Mouse (Mus musculus) bone marrow, adult 2 months (tissue): ENCODE data around the gene Upk3a.

ENCODE experiments used
- CTCF ChIP-seq: fragments of 200-500 bp; IDR thresholded peaks from 2 replicates; pipeline ENCODE4 v1.5.1; 2011; ENCODE audit warnings: low read length, control low read depth; ENCODE audit not compliant: control insufficient read depth, insufficient read depth
- POLR2A ChIP-seq: fragments of 200-500 bp; IDR thresholded peaks from 2 replicates; pipeline ENCODE4 v1.6.1; 2011; ENCODE audit warnings: low read depth, mild to moderate bottlenecking, control low read depth, low read length, borderline replicate concordance; ENCODE audit not compliant: control insufficient read depth

GRCm38 (mm10) chr15:84981609-84982313 is 35.2 kb upstream of the Upk3a start:
- TF ChIP-seq POLR2A (no peak), CTCF (no peak)
